Mouse (Mus musculus): ENCODE measurements around the gene F9. TPM values are rescaled to one million over a fixed set of nuclear protein-coding genes. Genes with fewer than 3 reads are reported as not detected.
"Not testable (repeated sequence)": the region's sequence is repeated elsewhere in the genome, so short reads cannot be mapped to it uniquely, and the experiment has no call there.

The F9 gene
- total RNA-seq (2015; ENCODE audit: low replicate concordance) (1.8 TPM in 1 of 2 replicates, not detected in the other), total RNA-seq (2017; ENCODE audit: low replicate concordance) (not detected in 2 replicates)

DNA sequence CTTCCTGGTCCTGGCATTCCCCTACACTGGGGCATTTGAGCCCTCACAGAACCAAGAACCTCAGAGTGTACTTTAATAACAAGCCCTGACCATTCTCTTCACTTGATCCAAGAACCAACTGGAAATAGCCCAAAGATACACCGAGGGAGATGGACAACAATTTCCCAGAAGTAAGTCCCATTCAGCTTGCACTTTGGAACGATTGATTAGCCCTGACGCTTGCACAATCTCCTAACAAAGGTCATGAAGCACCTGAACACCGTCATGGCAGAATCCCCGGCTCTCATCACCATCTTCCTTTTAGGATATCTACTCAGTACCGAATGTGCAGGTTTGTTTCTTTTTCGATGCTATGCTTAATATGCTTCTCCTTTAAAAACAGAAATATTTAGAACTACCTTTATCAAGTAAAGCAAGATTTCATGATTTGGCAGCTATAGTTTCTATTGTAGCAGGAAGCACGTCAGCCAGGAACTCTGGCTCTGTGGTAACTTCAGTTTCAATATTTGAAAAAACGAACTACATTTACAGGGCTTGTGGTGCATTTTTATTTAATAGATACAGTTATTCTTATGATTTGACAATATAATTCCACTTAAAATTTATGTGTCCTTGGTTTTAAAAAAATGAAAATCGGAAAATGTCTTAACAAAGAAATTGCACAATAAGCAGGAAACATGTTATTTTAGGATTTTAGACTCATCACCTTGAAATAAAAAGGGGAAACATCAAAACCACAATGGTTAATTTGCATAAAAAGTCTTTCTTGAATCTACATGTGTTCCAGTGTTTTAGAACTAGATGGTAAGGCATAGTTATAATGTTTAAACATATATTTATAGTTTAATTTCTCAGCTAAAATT lies at the start of gene F9:
TSS of gene F9 (plus strand) at position 244 of the 863 bp plus-strand sequence.
- ATAC-seq (replicated peaks; ENCODE audit: low FRiP score, poor library complexity, severe bottlenecking), result no peak

DNA sequence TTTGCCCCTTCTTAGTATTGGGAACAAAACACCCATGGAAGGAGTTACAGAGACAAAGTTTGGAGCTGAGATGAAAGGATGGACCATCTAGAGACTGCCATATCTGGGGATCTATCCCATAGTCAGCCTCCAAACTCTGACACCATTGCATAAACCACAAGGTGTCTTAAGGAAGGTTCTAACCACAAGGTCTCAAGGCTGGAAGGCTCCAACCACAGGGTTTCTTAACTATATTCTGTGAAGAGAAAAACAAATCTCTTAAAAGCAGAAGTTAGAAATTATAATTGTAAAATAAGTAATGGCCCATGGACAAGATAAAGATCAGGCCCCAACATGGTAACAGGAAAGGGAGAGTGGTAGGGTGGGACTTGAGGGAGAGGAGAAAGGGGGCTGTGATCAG lies 29.5 kb upstream of the F9 start:
- not testable (repeated sequence) for ATAC-seq (replicated peaks; ENCODE audit: low FRiP score, poor library complexity, severe bottlenecking)

DNA sequence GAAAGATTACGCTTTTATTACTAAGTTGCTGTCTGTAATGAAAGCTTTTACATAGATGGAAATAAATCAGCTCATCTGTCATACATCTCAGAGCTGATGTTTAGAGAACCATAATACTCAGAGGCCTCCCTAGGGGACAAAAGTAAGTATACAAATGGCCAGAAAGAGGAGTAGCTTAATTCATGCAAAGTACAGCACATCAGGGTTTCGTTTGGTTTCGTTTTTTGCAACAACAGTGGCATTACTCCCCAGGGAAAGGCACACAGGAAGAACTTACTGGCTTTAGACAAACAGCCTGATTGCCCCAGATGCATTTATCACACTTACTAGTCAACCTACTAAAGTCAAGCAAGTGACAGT lies 800 bp downstream of the F9 start:
- no peak for ATAC-seq (replicated peaks; ENCODE audit: low FRiP score, poor library complexity, severe bottlenecking)

DNA sequence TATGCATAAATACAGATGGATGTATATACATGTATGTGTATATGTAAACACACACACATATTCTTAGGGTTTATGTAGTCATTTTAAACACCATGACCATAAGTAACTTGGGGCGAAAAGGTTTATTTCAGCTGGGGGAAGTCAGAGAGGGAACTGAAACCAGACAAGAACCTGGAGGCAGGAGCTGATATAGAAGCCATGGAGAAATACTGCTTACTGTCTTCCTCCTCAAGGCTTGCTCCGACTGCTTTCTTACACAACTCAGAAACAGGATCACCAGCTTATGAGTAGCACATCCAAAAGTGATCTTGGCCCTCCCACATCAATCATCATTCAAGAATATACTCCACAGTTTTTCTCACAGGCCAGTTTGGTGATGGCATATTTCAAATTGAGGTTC lies 2.2 kb downstream of the F9 start:
- ATAC-seq (replicated peaks; ENCODE audit: low FRiP score, poor library complexity, severe bottlenecking), result no peak

DNA sequence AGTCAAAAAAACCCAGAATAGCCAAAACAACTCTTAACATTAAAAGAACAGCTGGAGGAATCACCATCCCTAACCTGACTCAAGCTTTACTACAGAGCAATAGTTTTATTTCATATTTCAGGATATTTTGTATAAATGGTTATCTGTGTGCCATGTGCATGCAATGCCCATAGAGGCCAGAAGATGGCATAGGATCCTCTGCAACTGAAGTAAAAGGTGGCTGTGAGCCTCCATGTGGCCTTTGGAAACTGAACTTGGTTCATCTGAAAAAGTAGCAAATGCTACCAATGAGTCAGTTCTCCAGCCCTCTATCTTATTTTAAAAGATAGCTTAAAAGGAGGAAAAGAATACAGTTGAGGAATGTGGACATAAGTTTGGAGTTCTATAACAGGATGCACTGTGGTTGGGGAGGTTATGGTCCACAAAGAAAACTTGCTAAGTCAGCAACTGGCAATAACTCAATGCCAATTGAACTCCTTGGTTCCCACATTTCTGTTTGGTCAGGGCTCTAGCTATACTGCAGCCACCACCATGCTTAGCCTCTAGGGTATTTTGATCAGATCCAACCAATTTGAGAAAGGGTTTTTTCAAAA lies 13.9 kb downstream of the F9 start:
- no peak for ATAC-seq (replicated peaks; ENCODE audit: low FRiP score, poor library complexity, severe bottlenecking)

DNA sequence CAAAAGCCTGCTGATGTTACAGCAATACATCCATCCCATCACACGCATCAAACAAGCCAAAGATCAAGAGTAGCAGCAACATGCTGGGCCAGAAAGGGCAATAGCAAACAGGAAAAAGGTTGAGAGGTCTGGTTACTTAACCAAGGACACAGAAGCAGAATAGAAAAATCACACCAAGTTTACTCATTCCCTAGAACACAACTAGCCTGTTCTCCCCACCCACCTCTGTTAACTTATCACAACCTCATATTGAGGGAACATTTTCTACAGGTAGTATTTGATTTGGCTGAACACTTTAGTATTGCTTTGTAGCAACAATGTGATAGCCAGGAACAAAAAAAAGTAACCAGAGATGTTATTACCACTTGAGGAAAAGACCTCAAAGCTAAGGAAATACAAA lies 15.3 kb downstream of the F9 start:
- ATAC-seq (replicated peaks; ENCODE audit: low FRiP score, poor library complexity, severe bottlenecking), result no peak

DNA sequence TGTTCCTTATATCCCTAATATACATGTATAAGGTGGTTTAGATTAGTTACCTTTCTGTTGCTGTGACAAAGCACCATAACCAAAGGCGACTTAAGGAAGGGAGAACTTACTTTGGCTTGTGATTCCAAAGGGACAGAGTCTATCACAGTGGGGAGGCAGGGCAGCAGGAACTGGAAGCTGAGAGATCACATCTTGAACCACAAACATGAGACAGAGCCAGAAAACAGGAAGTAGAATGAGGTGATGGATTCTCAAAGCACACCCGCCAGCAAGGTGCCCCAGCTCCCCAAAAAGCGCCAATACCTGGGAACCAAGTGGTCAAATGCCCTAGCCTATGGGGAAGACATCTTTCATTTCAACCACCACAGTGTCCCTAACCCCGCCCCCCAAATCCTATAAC lies 21.7 kb downstream of the F9 start:
- ATAC-seq (replicated peaks; ENCODE audit: low FRiP score, poor library complexity, severe bottlenecking), result no peak

DNA sequence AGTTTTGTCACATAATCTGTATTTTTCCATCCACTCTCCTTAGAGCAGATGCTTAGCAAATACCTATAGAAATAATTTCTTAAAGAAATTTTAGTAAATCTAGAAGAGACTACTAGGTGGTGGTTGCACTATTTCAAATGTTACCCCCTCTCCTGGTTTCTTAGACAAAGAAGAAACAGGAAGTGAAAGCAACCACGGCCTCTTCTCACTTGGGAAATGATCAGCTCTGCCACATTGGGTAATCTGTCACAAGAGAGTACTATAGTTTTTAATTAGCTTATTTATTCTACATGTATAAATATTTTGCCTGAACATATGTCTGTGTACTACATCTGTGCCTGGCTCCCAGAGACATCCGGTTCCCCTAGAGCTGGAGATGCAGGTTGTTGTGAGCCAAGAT lies 22.3 kb downstream of the F9 start:
- no peak for ATAC-seq (replicated peaks; ENCODE audit: low FRiP score, poor library complexity, severe bottlenecking)

DNA sequence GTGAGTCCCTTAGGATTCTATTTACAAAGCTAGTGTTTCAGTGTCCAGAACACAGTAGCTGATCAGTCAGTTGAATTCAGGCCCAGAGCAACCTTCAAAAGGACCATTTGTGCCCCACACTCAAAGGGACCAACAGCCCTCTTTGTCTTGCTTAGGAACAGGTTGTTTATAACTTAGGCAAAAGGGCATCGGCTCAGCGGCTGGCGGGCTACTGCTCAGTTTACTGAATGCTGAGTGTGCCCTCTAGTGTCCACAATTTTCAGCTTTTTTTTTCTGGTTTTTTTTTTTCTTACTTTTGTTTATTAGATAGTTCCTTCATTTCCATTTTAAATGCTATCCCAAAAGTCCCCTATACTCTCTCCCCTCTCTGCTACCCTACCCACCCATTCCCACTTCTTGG lies 27.4 kb downstream of the F9 start:
- ATAC-seq (replicated peaks; ENCODE audit: low FRiP score, poor library complexity, severe bottlenecking), result no peak

DNA sequence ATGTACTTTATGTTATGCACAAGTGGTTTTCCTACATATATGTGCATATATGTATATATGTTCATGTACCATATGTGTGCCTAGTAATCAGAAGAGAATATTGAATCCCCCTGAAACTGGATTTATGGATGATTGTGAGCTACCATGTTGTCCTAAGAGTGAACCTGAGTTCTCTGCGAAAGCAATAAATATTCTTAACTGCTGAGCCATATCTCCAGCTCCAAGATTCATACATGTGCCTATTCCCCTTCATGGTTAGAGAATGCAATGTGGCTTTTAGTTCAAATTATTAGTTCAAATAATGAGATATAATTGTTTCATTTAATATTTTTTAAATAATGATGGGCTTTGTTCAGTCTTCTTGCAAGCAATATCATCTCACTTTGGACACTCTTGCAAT lies 55.5 kb downstream of the F9 start:
- no peak for ATAC-seq (replicated peaks; ENCODE audit: low FRiP score, poor library complexity, severe bottlenecking)

DNA sequence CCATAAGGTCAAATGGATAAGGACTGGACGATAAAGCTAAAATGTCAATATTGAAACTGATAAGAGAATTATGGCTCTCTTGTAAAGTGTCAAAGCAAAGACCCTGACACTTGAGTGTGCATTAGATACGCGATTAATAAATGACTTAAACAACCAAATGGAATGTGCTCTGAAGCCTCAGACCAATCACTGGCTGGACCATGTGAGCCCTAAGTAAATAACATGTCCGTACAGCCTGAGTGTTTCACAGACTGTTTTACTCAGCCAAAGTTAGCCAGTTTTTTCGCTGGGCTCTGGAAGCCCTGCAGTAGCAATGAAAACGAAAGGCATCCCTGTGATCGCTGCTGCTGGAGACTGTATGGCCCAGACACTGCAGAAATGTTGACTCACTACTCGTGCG lies 55.9 kb downstream of the F9 start:
- no peak for ATAC-seq (replicated peaks; ENCODE audit: low FRiP score, poor library complexity, severe bottlenecking)

DNA sequence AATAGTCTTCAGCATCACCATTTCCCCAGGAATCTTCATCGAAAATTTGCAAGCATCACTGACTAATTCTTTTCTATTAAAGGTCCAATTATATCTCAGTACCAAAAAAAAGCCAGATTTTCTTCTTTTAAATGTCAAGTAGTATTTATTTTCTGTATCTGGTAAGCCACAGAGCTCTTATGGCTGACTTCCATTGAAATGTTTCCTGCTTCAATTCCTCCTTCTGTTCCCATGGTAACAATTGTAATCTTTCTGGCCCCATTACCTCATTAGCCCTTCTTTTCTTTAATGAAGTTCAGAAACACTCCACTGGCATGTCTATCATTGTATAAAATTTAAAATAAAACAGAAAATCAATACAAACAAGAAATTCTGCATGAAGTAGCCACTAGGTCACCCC lies 76.1 kb downstream of the F9 start:
- no peak for ATAC-seq (replicated peaks; ENCODE audit: low FRiP score, poor library complexity, severe bottlenecking)

Other genes with a start within 250 kb of the F9 start
- not detected in 2 replicates for gene Mcf2, start 179.6 kb downstream of the F9 start, total RNA-seq (2015; ENCODE audit: low replicate concordance)
- 0.51 TPM in 1 of 2 replicates, not detected in the other for gene Mcf2, start 179.6 kb downstream of the F9 start, total RNA-seq (2017; ENCODE audit: low replicate concordance)

Data from erythroid progenitor cell, adult 5-6 weeks (primary cell).